Mouse (Mus musculus) olfactory bulb, adult 2 months (tissue): ENCODE measurements around the gene Utf1.

ENCODE experiments used
- CTCF ChIP-seq: fragments of 200-500 bp; IDR thresholded peaks from 2 replicates; pipeline ENCODE4 v1.5.1; 2012; ENCODE audit warnings: low read depth, mild to moderate bottlenecking, low read length, moderate library complexity; ENCODE audit not compliant: insufficient read depth
- POLR2A ChIP-seq: fragments of 200-500 bp; IDR thresholded peaks from 2 replicates; pipeline ENCODE4 v1.6.1; 2012; ENCODE audit warnings: mild to moderate bottlenecking, low read depth, low read length, moderate library complexity; ENCODE audit not compliant: insufficient read depth

GRCm38 (mm10) chr7:139908176-139908575, 35.4 kb upstream of the Utf1 start:
- TF ChIP-seq CTCF (no peak), POLR2A (no peak)
